Mouse (Mus musculus) layer of hippocampus, adult 9-11 months (tissue): ENCODE measurements at regions not wholly inside any gene's neighbourhood (a gene's known extent, or its start where the extent isn't known, plus 50 kb on each side); places are given as distances from the start of the nearest gene placed in this dataset.

ENCODE experiments used
- DNase-seq: peaks from one replicate; pipeline ENCODE4 v3.0.0; 2022

DNA sequence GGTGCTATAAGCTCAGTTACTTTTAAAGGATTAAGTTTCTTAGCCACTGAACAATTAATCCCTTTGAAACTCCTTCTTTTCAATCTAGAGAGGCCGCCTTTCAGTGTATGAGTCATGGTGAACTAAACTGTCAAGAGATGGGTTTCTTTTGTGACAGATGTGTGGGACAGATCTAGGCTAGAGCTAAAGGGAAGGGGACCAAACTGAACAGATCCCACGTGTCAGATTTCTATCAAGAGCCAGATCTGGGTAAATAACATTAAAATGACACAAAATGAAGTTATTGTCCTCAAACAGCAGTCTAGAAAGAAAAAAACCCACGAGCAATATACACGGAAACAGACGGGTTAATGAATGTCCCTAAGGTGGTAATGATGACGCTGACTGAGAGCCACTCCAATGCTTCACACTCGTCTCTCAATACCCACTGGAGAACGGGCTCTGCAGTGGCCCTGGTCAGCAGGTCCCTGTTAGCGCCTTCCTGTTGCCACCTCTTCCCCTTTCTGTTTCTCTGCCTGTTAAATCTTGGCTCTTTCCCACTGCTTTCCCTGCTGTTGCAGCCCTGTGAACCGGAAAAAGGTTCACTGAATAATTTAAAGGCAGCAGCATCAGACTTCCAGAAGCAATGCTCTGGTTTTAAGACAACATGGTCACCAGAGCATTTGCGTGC is 52.7 kb upstream of the Rab3gap2 start:
- DNase-seq: no peak

DNA sequence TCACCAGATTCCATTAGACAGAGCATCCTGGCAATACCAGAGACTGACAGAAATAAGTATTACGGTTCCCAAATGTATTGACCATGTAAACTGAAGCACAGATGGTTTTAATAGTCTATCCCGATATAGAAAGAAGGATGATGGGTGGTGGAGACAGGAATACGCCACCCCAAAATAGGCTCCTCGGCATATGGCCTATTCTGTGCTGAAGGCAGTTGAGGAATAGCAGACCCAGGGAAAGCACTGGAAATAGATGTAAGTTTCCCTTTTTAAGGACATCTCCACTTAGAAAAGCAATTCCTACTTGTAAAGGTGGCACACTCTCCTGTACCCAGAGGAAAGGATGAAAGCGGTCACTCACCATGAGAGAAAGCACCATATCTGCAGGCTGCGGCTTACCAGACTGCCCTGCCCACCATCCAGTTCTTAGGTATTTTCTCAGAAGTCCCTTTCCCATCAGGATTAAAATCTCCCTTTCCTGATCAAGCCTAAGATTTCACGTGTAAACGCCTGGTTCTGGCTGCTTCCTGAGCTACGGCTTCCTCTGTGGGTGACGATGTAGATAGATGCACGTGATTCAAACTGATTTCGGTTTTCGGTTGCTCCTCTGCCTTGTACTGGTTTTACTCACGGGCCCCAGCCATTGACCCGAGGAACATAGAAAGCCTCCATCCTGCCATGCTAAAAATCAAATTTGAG is 53.3 kb upstream of the Rab3gap2 start:
- no peak for DNase-seq

DNA sequence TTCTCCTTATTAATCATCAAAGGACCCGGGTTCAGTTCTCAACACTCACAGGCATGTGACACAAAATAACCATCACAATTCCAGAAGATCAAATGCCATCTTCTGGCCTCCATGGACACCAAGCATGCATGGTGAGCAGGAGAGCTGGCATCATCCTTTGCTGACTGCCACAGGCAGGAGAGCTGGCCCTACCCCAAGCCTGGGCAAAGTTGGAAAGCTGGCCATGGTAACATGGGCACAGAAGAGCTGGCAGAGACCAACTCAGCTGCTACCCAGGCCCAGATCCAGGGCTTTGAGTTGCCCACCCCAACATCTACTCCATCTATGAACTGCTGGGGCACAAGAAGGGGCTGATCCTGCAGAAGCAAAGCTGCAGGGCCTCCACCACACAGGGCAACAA is 59.1 kb upstream of the Rab3gap2 start:
- no peak for DNase-seq

DNA sequence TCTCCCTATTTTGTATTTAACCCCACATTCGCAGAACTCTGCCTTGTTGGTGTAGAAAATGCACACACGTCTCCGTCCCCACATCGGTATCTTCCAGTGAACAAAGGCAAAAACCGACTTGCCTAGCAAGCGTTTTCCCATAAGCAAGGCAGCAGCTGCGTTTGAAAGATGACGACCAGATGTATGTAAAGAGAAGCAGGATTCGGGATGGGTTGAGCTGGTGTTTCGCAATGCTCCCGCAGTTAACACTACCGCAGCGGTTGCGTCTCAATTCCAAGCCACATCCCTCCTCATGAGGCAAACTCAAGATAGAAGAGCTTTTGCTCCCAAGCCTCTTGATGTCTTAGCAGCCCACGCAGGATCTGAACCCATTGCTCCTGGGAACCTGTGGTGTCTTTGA is 59.9 kb upstream of the Rab3gap2 start:
- no peak for DNase-seq

DNA sequence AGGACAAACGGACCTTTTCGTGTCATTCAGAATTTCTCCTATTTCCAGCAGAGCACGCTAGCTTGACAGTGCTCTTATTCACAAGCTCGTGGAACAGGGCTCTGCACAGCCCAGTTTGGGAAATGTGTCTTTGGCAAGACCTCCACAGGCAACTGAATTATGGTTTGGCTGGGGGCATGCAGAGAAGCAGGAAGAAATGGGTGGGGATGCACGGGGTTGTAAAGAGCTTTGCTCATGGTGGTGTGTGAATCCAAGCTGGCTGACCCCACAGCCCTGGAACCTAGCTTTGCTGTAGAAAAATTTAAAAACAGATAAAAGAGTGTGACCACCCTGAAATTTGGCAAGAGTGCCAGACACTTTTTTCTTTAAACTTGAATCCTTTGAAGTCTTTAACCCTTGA is 63.6 kb upstream of the Rab3gap2 start:
- DNase-seq: no peak

DNA sequence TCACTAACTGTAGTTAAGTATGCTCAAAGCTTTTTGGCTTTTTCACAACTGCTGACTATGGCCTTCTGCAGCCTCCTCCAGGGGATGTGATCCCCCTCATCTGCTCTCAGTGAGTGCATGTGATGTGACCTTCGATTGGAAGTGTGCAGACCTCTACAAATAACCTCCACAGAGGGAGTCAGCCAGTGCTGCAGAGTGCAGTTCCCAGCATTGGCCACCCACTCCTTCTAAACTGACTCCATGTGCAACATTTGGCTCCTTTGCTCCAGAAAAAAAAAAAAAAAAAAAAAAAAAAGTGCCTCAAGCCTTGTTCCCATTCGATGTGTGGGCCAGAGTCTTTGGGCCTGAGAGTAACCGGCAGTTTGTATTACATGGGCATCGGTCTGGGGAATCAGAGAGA is 75.7 kb upstream of the Rab3gap2 start:
- DNase-seq: no peak

DNA sequence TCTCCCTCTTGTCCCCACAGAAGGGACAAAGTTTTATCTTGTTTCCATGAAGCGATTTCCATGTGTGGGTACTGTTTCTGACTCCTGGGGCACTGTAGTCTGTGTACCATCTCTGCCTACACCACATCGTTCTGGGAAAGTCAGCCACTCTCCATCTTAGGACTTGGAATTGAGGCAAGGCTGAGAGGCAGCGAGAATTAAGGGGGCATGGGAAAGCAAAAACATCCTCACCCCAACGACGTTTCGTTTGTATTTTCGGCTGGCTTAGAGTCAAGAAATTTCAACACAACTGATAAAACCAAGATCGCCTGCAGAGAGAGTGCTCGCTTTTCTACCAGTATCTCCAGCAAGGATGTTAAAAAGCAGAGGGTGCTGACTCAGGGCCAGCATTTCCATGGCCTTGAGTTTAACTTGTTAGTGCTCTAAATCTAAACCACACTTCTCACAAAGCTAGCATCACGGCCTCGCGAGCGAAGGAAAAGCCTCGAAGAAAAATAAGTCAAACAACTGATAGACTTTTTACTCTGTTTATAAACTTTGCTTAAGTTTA is 78.1 kb upstream of the Rab3gap2 start:
- DNase-seq: no peak

DNA sequence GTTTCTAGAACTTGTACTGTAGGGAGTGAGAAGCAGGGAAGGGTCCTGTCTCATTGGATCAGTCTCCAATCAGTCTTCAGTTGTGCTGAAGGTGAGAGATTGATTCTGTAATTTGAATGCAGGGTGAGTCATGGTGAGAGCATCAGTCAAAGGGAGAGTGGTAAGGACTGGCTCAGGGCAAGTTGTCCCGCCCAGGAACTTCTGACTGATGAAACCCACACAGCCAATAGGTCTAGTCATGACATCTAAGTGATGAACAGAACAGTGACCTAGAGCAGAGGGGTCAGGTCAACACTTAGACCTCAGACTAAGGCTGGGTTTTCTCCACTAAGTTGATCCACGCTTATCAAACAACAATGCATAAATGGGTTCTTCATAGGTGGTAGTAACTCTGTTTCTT is 82.4 kb upstream of the Rab3gap2 start:
- DNase-seq: no peak

DNA sequence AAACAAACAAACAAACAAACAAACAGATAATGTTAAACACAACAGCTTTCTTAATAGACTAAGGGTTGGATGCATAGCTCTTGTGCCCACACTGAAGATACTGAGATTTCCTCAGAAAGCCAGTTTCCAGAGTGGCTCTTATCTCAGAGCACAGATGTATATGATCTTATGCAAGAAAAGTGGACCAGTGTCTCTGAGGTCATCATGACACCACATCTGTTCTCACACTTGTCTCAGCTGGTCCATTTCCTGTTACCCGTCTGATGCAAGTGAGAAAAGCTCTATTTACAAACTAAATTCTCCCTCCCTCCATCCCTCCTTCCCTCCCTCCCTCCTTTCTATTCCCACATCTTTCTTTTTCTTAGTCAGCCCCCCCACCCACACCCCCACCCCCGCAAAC is 83.5 kb upstream of the Rab3gap2 start:
- DNase-seq: no peak

DNA sequence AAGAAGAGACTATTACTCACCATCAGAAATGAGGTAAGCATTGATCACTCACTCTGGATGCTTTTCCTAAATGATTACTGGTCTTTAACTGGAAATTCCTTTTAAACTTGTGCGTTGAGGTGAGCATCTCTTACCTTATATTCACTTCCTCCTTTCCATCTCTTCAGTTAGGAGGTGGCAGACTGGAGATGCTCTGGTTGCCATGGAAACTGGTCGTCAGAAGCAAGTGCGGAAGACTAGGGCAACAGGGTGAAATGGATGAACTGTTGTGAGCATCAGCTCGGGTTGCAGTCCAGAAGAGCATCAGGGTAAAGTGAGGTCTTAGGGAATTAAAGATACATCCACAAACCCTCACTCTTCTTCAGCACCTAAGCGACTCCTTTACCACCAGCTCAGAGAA is 86.2 kb upstream of the Rab3gap2 start:
- no peak for DNase-seq

DNA sequence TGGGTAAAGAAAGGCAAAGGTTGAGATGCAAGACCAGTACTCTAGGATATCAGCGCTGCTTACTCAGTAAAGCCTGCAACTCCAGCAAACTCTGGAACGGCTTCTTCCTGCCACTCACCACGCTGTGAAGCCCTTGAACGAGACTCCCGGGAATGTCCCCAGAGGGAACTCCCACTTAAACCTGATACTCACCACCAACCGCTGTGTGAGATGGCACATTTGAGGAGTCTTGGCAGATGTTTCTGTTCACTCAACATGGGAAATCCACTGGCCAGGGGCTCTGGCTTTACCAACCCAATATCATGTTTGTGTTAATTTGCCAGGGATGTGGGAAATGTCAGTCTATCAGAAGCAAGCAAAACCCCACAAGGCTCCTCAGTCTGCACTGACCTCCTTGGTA is 90.2 kb upstream of the Rab3gap2 start:
- no peak for DNase-seq

DNA sequence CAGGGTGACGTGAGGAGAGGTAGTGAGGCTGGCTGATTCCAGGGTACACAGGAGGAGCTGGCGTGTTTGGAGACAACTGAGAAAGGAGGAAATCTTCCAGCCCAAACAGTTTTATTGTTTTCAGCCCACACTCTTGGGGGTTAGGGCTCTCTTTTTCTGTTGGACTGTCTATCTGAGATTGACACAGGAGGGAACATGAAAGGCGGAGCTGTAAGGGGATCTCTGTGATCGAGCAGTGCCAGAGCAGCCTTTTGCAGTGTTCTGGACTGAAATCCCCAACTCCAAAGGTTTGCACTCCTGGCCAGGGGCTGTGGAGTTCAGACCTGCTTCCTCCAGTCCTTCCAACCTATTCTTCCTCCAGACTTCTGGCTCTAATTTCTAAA is 91.9 kb upstream of the Rab3gap2 start:
- DNase-seq: no peak

DNA sequence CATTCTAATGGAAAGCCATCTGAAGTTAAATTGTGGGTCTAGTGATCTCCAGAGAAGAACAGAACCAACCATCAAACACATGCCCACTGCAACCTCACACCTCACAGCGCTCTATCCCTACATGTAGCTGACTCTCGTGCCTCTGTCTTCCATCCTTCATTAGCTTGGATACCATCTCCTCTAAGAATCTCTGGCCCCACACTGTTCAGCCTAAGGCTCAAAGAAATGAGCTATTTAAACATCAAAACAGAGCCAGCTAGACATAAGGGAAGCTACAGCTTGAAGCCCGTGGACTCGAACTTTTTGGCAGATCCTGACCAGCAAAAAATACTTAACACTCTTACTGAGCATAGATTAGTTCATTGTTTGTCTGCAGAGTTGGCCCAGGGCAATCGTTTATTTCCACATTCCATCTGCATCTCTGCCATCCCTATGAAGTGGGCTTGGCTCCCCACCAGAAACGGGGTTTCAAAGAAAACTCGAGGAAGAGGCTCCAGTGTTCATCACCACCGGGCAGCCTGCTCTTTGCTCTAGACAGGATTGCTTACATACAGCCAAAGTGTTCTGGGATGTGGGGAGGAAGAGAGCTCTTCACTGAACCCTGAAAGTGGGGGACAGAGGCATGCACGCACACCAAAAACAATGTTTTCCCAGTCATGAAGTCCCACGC is 92.4 kb upstream of the Rab3gap2 start:
- no peak for DNase-seq

DNA sequence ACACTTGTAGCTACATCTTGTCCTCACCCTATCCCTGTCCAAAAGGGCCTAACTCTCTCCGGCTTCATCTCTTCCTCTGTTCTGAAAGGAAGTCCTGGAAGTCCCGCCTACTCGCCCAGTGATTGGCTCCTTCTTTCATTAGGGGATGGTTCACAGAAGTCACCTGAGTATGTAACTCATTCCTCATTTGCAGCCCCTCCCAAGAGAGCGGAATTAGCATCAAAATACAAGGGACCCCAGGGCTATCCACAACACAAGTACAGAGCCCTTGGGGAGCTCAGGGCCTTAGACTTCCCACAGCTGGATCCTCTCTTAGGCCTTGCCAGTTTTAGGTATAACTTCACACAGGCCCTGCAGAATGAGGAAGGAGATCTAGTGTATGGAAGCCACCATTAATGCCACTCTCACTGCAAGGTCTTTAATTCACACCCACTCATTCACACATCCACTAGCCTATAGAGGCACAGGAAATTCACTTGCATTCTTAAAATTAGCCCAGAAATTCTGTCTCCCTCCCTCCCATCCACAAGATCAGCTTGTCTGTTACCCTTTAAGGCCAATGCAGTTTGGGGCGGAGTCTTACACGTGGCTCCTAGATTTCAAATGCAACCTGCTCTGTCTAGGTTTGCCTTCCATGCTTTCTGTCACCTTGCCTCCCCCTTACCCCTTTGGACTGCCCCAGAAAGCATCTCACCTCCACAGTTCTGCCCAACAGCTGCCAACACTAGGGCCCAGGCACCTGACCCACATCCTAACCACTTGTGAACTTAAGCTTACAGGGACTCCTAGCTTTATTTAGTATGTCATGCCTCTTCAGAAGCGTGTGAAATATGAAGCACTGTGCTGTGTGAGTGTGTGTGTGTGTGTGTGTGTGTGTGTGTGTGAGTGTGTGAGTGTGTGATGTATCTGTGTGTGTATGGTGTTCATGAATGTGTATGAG is 98.7 kb upstream of the Rab3gap2 start:
- DNase-seq: no peak

DNA sequence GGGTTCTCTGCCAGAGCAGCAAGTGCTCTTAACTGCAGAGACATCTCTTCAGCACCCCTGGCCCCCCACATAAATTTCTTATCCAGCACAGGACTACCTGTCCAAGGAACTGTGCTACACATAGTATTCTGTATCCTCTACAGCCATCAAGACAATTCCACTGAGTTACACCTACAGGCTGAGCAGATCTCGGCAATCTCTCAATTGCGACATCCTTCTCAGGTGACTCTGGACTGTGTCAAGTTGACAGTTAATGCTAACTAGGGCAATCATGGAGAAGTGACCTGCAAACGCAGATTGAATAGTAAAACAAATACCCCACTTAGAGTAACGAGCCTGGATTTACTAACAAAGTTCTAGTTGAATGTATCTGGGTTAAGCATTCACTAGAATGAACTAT is 100.1 kb upstream of the Rab3gap2 start:
- no peak for DNase-seq

DNA sequence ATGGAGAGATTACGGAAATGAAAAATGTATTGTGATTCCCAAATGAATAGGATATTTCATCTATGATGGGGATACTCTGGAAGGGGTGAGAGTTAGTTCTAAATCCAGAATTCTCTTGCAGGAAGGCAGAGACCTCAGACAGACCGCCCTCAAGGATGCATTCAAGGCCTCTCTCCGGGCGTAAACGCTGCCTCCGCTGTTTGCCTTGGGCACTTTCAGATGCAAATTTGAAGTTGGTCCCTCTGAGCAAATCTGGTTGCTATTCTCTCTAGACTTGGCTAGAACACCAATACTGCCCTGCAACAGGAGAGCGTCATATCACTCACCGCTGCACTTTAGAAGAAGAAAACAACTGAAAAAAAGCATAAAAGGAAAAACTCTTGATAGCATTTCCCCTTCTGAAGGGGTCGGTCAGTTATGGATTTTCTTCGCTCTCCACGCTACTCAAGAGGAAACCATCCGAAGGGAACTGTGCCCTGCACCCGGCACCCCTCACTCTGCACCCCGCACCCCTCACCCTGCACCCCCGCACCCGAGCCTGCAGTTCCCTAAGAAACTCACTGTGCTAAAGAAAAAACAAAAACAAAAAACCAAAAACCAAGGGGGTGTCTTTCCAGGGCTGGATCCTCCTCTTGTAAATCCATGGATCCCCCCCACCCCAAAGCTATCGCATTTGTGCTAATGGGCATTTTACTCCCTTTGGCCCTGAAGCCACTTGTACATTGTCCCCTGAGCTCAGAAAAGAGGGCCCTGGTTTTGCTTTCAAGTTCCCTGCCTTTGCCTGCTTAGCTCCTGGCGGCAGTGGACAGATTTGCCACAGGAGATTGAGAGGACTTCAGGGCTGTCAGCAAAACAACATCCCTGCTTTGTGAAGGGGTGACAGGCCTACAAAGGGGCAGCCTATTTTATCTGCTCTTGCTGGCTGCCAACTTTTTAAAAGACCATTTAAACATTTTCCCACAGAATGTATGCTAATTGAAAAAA is 99.9 kb upstream of the Mark1 start:
- no peak for DNase-seq

DNA sequence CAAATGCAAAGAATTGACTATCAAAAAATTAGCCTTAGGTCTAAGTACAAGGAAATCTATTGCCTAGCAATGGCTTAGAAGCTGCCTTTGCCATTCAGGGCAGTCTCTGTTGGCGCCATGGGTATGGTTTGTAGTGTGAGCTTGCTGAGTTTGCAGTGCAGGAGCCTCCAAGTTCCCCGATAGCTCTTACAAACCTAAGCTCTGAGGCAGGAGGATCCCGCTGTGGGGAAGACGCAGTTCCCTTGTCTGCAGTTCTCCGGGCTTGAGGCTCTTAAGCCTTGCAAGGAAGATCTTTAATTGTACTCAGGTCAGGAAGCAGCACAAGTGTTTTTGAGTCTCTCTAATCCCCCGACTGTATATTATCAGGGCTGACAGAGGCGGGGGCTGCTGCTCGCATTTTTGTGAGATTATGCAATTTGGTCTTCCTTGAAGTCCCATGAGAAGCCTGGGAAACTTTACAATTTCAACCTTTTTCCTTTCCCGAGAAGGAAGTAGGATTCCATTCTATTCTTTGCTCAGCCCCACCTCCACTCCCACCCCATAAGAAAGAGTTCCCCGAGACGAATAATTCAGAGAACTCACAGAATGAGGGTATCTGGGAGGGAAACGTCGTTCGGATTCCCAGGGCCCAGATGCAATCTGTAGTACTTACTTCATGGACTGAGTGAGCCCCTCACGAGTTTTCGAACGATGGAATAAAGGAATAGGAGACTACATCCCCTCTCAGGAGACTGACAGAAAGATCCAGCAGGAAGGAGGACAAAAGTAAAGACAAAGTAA is 99.0 kb upstream of the Mark1 start:
- DNase-seq: no peak

DNA sequence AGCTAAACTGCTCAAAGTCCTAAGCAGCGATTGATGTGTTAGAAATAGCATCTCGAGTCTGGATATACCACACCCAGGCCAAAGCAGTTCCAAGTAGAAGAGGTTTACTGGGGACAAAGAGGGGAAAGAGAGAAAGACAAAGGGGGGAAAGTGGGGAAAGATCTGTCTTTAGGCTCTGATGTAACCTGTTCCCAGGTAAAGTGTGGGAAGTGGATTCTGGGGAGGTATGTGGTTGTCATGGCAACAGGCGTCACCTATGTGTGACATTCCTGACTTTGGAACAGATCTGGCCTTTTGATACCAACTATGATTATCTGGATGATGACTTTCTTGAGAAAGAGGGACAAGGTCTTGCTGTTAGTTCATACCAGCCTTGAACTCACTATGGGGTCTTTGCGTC is 97.4 kb upstream of the Mark1 start:
- no peak for DNase-seq

DNA sequence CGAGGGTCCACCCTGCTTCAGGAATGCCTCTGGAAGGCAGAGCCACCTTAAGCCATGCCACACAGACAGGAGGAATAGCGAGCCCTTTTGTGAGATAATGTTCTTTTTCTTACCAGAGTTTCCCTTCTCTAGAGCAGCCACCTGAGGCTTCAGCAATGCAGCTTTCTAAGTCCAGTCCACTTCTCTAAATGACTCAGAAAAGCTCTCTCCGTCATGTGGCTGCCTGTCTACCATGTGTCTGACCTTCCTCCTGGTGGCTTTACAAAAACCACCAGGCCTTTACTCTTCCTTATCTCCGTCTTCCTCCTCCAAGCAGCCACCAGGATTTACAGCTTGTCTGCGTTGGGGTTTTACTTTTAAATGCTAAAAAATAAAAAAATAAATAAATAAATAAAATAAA is 93.4 kb upstream of the Mark1 start:
- DNase-seq: no peak

DNA sequence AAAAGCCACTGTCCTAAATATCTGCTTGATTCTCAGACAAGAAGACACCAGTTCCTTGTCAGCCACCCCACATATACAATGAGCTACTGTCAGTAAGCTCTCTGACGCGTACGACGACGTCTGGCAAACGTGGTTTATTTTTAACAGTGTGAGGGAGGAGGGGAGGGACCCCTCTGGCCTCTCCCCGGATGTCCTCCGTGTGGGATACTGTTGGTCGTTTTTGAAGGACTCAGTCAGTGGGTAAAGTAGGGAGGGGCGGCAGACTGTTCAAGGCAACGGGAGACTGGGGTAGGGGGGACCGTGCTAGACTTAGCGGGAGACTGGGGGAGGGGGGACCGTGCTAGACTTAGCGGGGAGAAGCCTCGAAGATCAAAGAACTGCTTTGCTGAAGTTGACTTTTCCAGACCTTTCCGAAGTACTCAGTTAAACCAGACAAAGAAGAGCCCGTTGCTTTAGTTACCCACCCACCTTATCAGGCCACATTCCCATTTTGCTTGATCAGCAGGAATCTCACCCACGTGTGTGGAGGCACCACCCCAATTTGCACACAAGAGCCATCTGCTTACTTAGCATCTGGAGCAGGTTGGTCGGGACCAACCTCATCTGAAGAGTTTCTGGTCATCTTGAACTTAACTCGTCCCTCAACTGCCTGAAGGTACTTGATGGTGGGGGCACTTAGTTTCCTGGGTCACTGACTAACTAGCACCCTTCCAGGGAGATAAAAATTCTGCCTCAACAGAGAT is 92.6 kb upstream of the Mark1 start:
- DNase-seq: no peak
